Mouse (Mus musculus) cerebellum, adult 2 months (tissue): ENCODE measurements around the gene Tcta.

Experiments
- CTCF ChIP-seq: fragments of 200-500 bp; IDR thresholded peaks from 2 replicates; pipeline ENCODE4 v1.5.1; 2011; ENCODE audit warnings: low read depth, mild to moderate bottlenecking, control low read depth, low read length, moderate library complexity, borderline replicate concordance; ENCODE audit not compliant: insufficient read depth
- POLR2A ChIP-seq: fragments of 200-500 bp; IDR thresholded peaks from 2 replicates; pipeline ENCODE4 v1.6.1; 2011; ENCODE audit warnings: low read length, control low read depth, borderline replicate concordance; ENCODE audit not compliant: insufficient read depth

- TF ChIP-seq CTCF (no peak), POLR2A (no peak)
Observed at GRCm38 (mm10) chr9:108304716-108305115, 1.2 kb downstream of the Tcta start.
